Mouse (Mus musculus) kidney, adult 11 months (tissue): ENCODE measurements at regions not wholly inside any gene's neighbourhood (a gene's known extent, or its start where the extent isn't known, plus 50 kb on each side); places are given as distances from the start of the nearest gene placed in this dataset.

Source experiments
- DNase-seq: peaks from one replicate; pipeline ENCODE4 v3.0.0; 2022

DNA sequence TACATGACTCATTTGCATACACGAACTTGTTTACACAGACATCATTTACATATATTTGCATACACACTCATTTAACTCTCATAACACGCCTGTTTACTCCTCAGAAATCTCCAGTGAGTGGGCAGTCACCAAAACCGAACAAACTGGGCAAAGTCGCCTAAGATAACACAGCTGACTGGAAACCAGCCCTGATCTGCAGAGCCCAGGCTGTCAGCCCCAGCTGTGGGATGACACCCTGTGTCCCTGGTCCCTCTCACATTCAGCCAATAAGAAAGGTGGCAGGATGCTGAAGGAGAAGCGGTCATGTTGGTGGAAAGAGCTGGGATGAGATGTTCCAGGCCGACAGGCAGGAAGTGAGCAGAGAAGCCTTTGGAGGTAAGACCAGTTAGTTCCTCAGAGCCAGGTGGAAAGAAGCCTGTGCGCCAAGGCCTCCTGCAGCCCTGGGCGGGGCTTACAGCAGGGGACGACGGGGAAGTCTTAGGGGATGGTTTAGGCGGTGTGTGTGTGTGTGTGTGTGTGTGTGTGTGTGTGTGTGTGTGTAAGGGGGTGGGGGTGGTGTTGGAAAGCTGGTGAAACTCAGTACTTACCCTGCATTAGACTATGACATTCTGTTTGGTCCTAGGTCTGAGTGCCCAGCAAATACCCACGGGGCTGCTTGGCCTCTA is 69.8 kb upstream of the Slc45a1 start:
- DNase-seq = no peak

DNA sequence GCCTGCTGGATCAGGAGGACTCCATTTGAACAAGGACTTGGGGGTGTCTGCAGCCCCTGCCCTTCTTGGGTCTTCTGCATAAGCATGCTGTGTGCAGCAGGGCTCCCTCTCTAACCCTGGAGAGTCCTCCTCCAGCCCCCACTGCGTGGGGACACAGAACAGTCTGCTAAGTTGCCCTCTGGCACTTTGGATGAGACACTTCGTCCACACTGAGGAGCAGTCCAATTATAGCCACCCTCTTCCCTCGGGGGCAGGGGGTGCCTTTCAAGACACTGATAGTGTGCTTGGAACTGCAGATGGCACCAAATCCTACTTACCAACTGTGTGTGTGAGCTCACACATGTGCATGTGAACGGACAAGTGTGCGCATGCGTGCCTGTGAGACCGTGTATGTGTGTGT is 65.9 kb upstream of the Slc45a1 start:
- DNase-seq = peak; percentile 35

DNA sequence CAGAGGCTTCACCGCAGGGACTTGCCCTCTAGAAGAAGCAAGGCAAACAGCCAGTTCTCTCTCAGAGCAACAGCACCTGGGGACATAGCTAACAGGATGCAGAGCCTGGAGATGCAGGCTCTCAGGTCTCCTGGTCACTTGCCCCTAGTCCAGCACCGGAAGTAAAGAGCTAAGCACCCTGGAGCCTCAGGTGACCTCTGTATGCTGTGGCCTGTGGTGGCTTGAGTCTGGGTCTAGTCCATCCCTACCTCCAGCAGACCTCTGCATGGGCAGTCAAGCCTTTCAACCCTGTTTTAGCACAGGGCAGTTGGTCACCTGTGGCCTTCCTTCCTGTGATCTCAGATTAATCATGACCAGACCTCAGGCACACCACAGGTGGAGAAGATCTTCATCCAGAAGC is 63.1 kb upstream of the Slc45a1 start:
- DNase-seq = peak; percentile 93

DNA sequence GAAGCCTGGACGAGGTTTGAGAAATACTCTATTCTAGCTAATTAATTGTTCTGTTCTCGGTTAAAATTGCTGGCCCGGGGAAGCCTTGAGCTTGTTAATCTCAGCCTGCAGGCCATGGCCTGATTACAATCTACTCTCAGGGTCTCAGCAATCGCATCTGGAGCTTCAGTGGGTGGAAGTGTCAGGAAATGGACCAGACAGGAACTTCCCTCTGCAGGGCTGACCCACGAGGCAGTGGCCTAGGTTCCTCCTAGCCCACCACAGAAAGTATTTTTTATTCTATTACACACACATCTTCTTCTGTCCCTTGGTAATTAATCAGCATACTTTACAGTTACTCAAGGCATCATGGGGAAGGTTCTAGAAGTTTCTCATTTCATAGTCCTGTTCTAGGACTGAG is 61.3 kb upstream of the Slc45a1 start:
- DNase-seq = no peak

DNA sequence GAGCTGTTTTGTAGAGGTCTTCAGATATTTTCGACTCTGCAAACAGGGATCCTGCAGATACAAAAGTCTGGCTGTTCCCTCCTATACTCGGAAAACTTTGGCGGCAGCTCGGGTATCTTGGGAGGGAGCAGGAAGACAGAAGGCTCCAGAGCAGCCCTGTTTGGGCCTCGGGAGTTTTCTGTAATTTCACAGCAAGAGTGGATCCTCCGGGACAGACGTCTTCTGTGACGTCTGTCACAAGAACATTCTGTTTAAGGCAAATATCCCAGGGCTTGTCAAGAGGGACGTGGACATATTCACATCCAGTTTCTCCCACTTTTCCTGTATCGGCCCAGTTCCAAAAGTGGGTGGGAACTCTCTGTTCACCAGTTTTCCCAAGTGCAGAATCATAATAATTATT is 60.9 kb upstream of the Slc45a1 start:
- DNase-seq = no peak

DNA sequence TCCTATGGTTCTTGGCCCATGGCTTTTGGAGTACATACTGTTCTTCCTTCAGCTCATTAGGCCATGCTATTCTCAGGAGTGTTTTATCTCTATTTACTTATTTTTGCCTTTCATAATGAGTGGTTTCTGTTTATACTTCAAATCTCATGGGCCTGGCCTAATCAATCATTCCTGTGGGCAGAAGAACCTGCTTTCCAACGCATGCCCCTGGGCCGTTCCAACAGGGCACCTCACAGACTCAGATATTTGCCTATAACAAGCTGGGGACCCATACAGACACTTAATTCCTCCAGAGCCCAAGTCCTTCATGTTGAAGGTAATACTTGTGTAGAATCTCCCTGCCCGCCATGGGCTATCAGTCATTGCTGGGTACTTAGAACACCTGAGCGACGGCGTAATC is 59.7 kb upstream of the Slc45a1 start:
- DNase-seq = no peak

DNA sequence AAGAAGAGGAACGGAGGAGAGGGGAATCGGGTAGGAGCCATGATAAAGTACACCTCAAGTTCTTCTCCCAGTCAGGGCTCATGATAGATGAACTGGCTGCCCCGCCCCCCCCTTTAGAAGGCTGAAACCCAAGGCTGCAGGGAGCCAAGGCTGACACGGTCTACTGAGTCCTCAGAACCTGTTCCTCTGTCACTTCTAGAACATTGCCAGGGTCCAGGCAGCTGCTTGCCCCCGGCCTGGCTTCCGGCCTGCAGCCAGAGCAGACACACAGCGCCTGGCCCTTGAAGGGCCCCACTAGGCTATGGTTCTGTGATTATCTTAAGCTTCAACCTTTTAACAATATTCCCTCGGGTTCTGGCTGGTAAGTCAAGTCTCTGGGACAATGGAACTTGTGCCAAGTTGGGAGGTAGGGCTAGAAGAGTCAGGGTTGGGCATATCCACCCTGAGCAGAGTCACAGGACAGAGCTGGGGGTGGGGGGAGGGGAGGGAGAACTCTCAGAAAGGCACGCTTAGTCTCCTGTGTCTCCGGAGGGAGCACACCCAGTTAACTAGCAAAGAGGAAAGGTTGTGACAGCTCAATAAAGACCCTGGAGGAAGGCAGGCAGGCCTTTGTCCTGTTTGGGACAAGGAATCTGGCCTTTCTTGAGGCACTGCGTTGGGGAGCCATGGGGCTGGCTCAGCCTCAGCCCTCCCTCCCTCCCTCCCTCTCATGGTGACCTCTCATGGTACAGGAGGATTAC is 57.6 kb upstream of the Slc45a1 start:
- peak; percentile 90 for DNase-seq

DNA sequence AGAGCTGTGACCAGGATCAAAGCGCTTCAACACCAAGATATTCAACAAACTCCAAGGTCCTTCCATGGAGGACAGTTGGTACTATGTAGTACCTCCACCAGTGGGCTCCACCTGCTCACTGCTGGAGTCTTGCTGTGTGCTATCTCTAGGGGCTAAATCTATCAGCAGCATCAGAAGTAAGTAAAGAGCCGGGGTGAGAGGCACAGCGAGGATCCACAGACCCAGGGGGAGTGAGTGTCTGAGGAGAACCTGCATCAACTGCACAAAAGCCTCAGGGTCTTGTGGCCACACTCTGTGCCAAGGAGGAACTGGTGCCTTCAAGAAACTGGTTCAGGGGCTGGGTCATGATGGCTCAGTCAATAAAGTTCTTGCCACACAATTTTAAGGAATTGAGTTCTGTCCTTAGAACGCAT is 56.6 kb upstream of the Slc45a1 start:
- no peak for DNase-seq

DNA sequence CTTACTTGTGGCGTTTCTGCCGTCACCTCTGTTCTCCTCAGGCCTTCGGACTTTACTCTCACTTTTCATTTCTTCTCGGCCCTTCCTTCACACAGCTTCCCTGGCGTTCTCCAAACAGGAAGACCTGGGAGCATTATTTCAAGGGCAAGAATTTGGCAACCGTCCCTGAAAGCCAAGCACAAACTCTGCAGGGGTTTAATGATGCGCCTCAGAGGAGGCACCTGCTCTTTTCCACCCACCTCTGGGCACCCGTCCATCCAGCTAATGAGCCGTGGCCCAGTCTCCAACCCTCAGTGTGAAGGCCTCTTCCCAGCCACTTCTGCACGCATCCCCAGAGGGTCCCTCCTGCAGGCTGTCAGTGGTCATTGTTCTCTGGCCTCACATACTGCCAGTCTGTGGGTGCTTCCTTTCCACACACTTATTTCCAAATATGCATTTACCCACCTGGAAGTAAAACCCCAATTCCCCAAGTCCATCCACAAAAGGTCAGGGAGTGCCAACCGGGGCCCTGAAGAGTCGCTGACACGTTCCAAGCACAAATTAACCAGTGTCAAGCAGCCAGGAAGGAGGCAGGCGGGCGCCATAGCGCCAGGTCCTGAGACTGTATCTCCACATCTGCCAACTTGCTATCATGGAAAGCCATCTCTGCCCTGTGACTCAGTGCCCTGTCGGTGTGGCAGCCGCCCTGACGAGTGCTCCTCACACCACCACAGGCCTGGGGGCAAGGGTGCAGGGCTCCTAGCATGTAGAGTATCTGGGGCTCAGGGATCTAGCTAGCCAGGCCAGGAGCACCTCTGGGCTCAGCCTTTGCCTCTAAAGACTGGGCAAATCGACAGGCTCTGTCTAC is 56.0 kb upstream of the Slc45a1 start:
- DNase-seq = peak; percentile 96

DNA sequence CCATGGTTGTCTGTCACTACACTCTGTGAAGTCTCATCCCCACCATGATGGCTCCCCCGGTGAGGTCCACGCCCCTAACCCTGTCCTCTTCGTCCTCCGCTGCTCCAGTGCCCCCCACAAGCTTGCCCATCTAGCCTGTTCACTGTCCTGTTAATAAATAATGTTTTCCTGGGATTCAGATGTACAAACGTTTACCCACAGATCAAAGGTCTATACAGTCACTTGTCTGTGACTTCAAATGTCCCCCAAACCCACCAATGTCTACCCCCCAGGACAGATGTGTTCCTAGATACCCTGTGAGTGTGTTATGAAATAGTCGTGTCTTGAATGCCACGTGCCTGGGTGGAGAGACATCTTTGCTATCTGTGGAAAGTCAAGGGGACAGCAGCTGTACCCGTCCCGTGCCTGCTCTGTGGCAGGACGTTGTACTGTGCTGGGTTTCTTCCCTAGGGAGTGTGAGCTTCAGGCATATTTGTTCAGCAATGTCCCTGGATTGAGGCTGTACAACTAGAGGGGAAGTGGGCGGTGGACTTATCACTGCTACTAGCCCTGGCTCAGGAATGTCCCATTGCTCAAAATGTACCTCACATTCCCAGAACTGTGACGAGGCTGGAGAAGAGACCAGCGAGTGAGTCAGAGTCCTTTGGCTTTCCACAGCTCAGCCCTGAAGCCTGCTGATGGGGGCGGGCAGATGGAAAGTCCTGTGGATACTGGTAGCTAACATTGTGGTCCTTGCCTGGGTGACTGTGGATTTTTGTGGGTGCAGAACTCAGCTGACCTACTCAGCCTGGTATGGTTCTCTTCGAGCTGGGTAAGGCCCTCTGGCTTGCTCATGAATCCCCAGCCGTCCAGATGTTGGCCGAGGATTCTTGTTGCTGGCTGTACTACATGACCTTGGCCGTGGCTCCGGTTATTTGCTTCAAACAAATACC is 55.1 kb upstream of the Slc45a1 start:
- DNase-seq = peak; percentile 77

DNA sequence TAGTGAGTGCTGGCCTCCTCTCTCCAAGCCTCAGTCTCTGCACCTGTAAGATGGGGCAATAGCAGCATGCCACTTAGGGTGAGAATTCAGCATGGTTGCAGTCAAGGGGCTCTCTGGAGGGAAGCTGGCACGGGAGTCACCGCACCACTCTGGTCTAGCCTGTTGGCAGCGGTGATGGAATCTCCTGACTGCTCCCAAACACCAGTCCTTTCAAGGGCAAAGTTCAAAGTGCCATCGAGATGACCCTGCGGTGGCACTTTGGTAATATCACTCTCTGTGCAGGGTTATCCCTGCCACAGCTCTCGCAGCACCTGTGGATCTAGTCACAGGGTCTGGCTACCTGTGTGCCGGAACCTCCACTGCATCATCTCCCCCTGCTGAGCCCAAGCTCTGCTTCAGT is 54.3 kb upstream of the Slc45a1 start:
- DNase-seq = peak; percentile 79

DNA sequence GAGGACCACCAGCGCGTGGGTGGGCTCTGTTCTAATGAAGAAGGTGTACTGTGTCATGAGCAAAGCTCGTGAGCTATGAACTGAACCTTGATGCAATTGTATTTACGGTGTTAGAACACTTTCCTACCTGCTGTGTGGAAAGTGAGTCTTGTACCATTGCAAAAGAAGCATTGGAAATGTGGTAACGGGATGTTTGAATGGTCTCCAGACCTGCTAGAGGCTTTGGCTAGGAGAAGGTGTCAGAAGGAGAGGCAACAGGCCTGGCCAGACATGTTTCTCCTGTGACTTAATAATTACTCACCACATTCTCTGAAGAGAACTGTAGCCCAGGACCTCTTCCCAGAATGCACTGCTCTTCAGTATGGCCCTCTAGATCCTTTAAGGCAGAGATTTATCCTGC is 51.3 kb upstream of the Slc45a1 start:
- no peak for DNase-seq
